Mouse (Mus musculus) MEL (cell line): Measurements from ENCODE around the gene Erc2. TPM values are rescaled to one million over a fixed set of nuclear protein-coding genes. Genes with fewer than 3 reads are reported as not detected.

Source experiments
- DNase-seq: peaks from one replicate; pipeline ENCODE4 v3.0.0; 2011; ENCODE audit warnings: low read depth, low spot score
- H3K27ac ChIP-seq: 2 replicates; pipeline ENCODE4 v1.5.1; 2012; ENCODE audit warnings: low read depth, mild to moderate bottlenecking, control low read depth, low read length, moderate library complexity; ENCODE audit not compliant: control insufficient read depth
- H3K27me3 ChIP-seq, 2 experiments: fragments of 150-350 bp in 1 of 2; sonication (generic) in 1 of 2; 2 replicates each; pipeline ENCODE4 v1.6.1; 2012; ENCODE audit warnings: low read length in 2 of 2, mild to moderate bottlenecking in 2 of 2, improper control_type of control experiment in 1 of 2, moderate library complexity in 1 of 2; ENCODE audit not compliant: insufficient read depth in 2 of 2, control insufficient read depth in 1 of 2
- H3K36me3 ChIP-seq, 2 experiments: 2 replicates each; pipeline ENCODE4 v1.6.1; 2012 to 2014; ENCODE audit warnings: low read length in 2 of 2, improper control_type of control experiment in 1 of 2, inconsistent platforms in 1 of 2, mild to moderate bottlenecking in 1 of 2; ENCODE audit not compliant: insufficient read depth in 2 of 2, control insufficient read depth in 1 of 2
- H3K4me1 ChIP-seq, 2 experiments: fragments of 150-350 bp in 1 of 2; sonication (generic) in 1 of 2; 2 replicates each; pipeline ENCODE4 v1.6.1; 2012; ENCODE audit warnings: low read length in 2 of 2, improper control_type of control experiment in 1 of 2, mild to moderate bottlenecking in 1 of 2; ENCODE audit not compliant: insufficient read depth in 2 of 2, control insufficient read depth in 1 of 2
- H3K4me3 ChIP-seq, 2 experiments: fragments of 150-350 bp in 1 of 2; sonication (generic) in 1 of 2; 2 replicates each; pipeline ENCODE4 v1.5.1; 2012; ENCODE audit warnings: low read depth in 2 of 2, low read length in 2 of 2, mild to moderate bottlenecking in 2 of 2, moderate library complexity in 2 of 2, control low read depth in 1 of 2, improper control_type of control experiment in 1 of 2; ENCODE audit not compliant: control insufficient read depth in 1 of 2, insufficient read depth in 1 of 2
- H3K79me2 ChIP-seq: 2 replicates; pipeline ENCODE4 v1.6.1; 2012; ENCODE audit warnings: mild to moderate bottlenecking, low read length, moderate library complexity; ENCODE audit not compliant: control insufficient read depth, poor library complexity, insufficient read depth
- H3K9ac ChIP-seq: 2 replicates; pipeline ENCODE4 v1.6.1; 2012; ENCODE audit warnings: low read depth, mild to moderate bottlenecking, control low read depth, low read length, moderate library complexity; ENCODE audit not compliant: control insufficient read depth, poor library complexity, severe bottlenecking
- H3K9me3 ChIP-seq: fragments of 150-350 bp; sonication (generic); replicated peaks from 2 replicates; pipeline ENCODE4 v1.6.1; 2012; ENCODE audit warnings: mild to moderate bottlenecking, low read length, improper control_type of control experiment, moderate library complexity; ENCODE audit not compliant: insufficient read depth
- BHLHE40 ChIP-seq: IDR thresholded peaks from 2 replicates; pipeline ENCODE4 v1.6.1; 2012; ENCODE audit warnings: low read depth, mild to moderate bottlenecking, inconsistent platforms, low read length, improper control_type of control experiment, borderline replicate concordance
- CHD1 ChIP-seq: IDR thresholded peaks from 2 replicates; pipeline ENCODE4 v1.6.1; 2012; ENCODE audit warnings: low read depth, mild to moderate bottlenecking, inconsistent platforms, low read length, improper control_type of control experiment
- EP300 ChIP-seq, 2 experiments: IDR thresholded peaks; 2 replicates each; pipeline ENCODE4 v1.6.1; 2011; ENCODE audit warnings: improper control_type of control experiment in 2 of 2, low read length in 2 of 2, low read depth in 1 of 2, mild to moderate bottlenecking in 1 of 2
- GABPA ChIP-seq: IDR thresholded peaks from 2 replicates; pipeline ENCODE4 v1.6.1; 2012; ENCODE audit warnings: low read depth, mild to moderate bottlenecking, inconsistent platforms, low read length, improper control_type of control experiment, moderate library complexity
- HCFC1 ChIP-seq: IDR thresholded peaks from 2 replicates; pipeline ENCODE4 v1.6.1; 2012; ENCODE audit warnings: low read depth, mild to moderate bottlenecking, inconsistent platforms, low read length, improper control_type of control experiment, moderate library complexity
- MAZ ChIP-seq: IDR thresholded peaks from 2 replicates; pipeline ENCODE4 v1.6.1; 2012; ENCODE audit warnings: low read depth, mild to moderate bottlenecking, inconsistent platforms, low read length, improper control_type of control experiment
- NELFE ChIP-seq: IDR thresholded peaks from 2 replicates; pipeline ENCODE4 v1.6.1; 2011; ENCODE audit warnings: low read depth, low read length, improper control_type of control experiment
- NRF1 ChIP-seq: IDR thresholded peaks from 2 replicates; pipeline ENCODE4 v1.6.1; 2014; ENCODE audit warnings: low read depth, mild to moderate bottlenecking, inconsistent platforms, low read length, improper control_type of control experiment, moderate library complexity; ENCODE audit not compliant: poor library complexity, insufficient read depth, severe bottlenecking
- POLR2A ChIP-seq, 2 experiments: IDR thresholded peaks; 2 replicates each; pipeline ENCODE4 v1.6.1; 2011 to 2012; ENCODE audit warnings: low read length in 2 of 2, mild to moderate bottlenecking in 2 of 2, control low read depth in 1 of 2, improper control_type of control experiment in 1 of 2, low read depth in 1 of 2, moderate library complexity in 1 of 2; ENCODE audit not compliant: control insufficient read depth in 1 of 2, insufficient read depth in 1 of 2, poor library complexity in 1 of 2
- TAL1 ChIP-seq: IDR thresholded peaks from 2 replicates; pipeline ENCODE4 v1.6.1; 2012; ENCODE audit warnings: mild to moderate bottlenecking, inconsistent platforms, low read length, moderate library complexity, mixed read lengths
- TBP ChIP-seq: IDR thresholded peaks from 2 replicates; pipeline ENCODE4 v1.8.0; 2011; ENCODE audit warnings: low read depth, low read length, improper control_type of control experiment
- TCF12 ChIP-seq: IDR thresholded peaks from 2 replicates; pipeline ENCODE4 v1.6.1; 2014; ENCODE audit warnings: low read depth, mild to moderate bottlenecking, inconsistent platforms, low read length, improper control_type of control experiment, moderate library complexity
- UBTF ChIP-seq: IDR thresholded peaks from 2 replicates; pipeline ENCODE4 v1.6.1; 2012; ENCODE audit warnings: low read depth, mild to moderate bottlenecking, inconsistent platforms, low read length, improper control_type of control experiment, moderate library complexity, borderline replicate concordance; ENCODE audit not compliant: insufficient read depth
- ZC3H11A ChIP-seq: IDR thresholded peaks from 2 replicates; pipeline ENCODE4 v1.6.1; 2012; ENCODE audit warnings: low read depth, mild to moderate bottlenecking, inconsistent platforms, low read length, improper control_type of control experiment
- ZKSCAN1 ChIP-seq: IDR thresholded peaks from 2 replicates; pipeline ENCODE4 v1.6.1; 2012; ENCODE audit warnings: low read depth, mild to moderate bottlenecking, inconsistent platforms, low read length, improper control_type of control experiment, moderate library complexity
- ZMIZ1 ChIP-seq: IDR thresholded peaks from 2 replicates; pipeline ENCODE4 v1.6.1; 2012; ENCODE audit warnings: low read depth, mild to moderate bottlenecking, inconsistent platforms, low read length, improper control_type of control experiment, moderate library complexity
- ZNF384 ChIP-seq: IDR thresholded peaks from 2 replicates; pipeline ENCODE4 v1.6.1; 2012; ENCODE audit warnings: low read depth, mild to moderate bottlenecking, inconsistent platforms, low read length, improper control_type of control experiment
- polyA plus RNA-seq, 2 experiments: library from polyadenylated mRNA; stranded (reverse) in 1 of 2; unstranded in 1 of 2; fragments of >175 nt in 1 of 2; fragments of >200 nt in 1 of 2; gene quantifications; 2 replicates each; pipeline versions ENCODE4 v1.2.1 to v1.2.4; 2012; ENCODE audit warnings: low replicate concordance in 2 of 2, low read depth in 1 of 2; ENCODE audit not compliant: insufficient read length in 2 of 2, insufficient read depth in 1 of 2, missing spikeins in 1 of 2
- total RNA-seq: library from RNA; depleted of rRNA; stranded (reverse); fragments of 300-350 nt; gene quantifications from 2 replicates; pipeline ENCODE4 v1.2.3, GENCODE M21; 2012

Gene Erc2
- total and polyA plus RNA-seq, 3 experiments, result not detected

DNA sequence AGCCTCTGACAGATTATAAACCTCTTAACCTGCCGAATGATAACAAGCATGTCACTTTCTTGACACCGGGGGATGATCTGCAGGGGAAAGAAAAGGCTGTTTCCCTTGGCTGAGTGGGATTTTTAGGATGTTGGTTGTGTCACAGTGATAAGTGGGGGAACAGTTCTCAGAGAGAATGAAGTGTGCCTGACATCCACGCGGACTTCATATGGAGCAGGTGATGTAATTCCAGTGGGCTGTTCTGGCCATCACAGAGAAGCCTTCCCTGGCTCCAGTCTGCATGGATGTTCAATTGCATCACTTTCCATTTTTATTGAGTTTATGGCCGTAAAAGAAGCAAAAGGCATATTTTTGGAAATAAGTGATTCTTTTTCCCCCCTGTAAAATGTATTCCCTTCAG lies 279.5 kb downstream of the Erc2 start:
- no peak for DNase-seq
- Histone ChIP-seq H3K4me1 (no peaks in the 10 kb centered on the region), H3K4me3 (no peak overlapping the region), H3K27ac (no peak overlapping the region), H3K36me3 (no peaks in the 10 kb centered on the region)
- TF ChIP-seq ZNF384, result no peak
- TF ChIP-seq BHLHE40, result no peak
- no peak for TF ChIP-seq TCF12
- TF ChIP-seq, all 39 proteins: peak for 0
- no peaks in the 10 kb centered on the region for H3K79me2 ChIP-seq
- H3K9ac ChIP-seq, result no peak overlapping the region
- H3K9me3 ChIP-seq, result no peaks in the 10 kb centered on the region
- no peaks in the 10 kb centered on the region for H3K27me3 ChIP-seq

DNA sequence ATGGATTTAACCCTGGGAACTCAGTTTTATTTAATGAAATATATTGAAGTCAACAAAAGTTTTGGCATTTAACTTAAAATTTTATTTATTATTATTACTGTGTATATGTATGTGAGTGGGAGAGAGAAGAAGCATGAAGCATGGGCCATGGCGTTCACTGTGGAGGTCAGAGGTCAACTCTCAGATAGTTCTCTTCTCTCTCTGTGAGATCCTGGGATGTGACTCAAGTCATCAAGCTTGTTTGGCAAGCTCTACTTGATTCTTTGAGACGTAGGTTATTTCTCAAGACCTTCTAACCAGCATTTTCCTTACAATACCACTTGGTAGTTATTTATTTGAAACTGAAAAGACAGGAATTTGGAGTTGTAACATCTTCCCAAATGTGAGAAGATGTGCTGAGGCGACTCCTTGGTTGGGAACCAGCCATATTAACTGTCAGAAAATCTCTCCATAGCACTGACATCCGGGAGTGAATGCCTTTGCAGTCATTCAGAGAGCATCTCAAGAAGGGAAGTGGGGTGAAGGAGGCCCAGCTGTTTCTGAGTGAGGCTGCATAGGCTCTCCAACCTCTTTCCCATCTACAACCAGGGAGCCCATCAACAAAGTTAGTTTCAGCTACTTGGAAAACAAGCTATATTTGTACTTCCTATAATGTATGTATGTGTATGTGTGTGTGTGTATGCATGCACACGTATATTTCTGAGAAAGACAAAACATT lies 299.6 kb downstream of the Erc2 start:
- Histone ChIP-seq H3K79me2 (no peaks in the 10 kb centered on the region), H3K4me3 (no peak overlapping the region), H3K27me3 (no peaks in the 10 kb centered on the region), H3K9me3 (no peaks in the 10 kb centered on the region), H3K27ac (no peak overlapping the region), H3K9ac (no peak overlapping the region), H3K36me3 (no peaks in the 10 kb centered on the region), H3K4me1 (no peaks in the 10 kb centered on the region)
- no peak for TF ChIP-seq BHLHE40
- no peak for TF ChIP-seq CHD1
- no peak for TF ChIP-seq EP300 (IDR thresholded peaks at IDR 0.05; ENCODE audit: low read depth in 1 of 2, low read length in 2 of 2)
- no peak for TF ChIP-seq UBTF
- no peak for TF ChIP-seq MAZ
- TF ChIP-seq GABPA, result no peak
- TF ChIP-seq TBP, result no peak
- no peak for TF ChIP-seq POLR2A (IDR thresholded peaks at IDR 0.05; ENCODE audit: control insufficient read depth in 1 of 2, insufficient read depth in 1 of 2, low read depth in 1 of 2, low read length in 2 of 2, poor library complexity in 1 of 2)
- no peak for TF ChIP-seq ZC3H11A
- no peak for TF ChIP-seq HCFC1
- TF ChIP-seq TCF12, result no peak
- no peak for TF ChIP-seq NRF1
- no peak for TF ChIP-seq ZKSCAN1
- no peak for TF ChIP-seq TAL1
- no peak for TF ChIP-seq ZMIZ1
- TF ChIP-seq NELFE, result no peak
- DNase-seq, result no peak
